Mouse (Mus musculus) layer of hippocampus, adult 9-10 months (tissue): ENCODE results near the gene Plcb1.
A peak's percentile ranks its signal among the peaks of the same experiment; 100 is the strongest.

Experiments used
- DNase-seq: peaks from one replicate; pipeline ENCODE4 v3.0.0; 2022; ENCODE audit warnings: low spot score

Gene Plcb1

GRCm38 (mm10) chr2:134838185-134838584, 52.3 kb downstream of the Plcb1 start:
- no peak for DNase-seq

- no peak for DNase-seq
These were observed 53.0 kb downstream of the Plcb1 start for GRCm38 (mm10) chr2:134838888-134839287.

DNA sequence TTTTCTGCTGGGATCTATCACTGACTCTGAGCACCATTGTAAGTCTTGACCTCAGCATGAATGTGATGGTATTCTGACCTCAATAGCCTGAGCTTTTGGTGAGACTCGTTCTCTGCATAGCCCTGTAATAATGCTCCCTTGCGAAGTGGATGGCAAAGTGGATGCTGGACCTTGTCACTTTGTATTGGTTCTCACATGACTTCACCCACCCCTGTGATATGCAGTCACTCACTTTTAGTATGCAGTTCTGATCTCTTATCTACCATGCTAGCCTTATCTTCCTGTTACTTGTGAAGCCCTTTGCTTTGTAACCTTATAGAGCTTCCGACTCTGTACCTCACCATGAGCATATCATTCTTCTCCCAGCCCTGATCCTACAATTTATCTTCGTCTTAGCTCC, 57.0 kb downstream of the Plcb1 start:
- DNase-seq, result no peak

- no peak for DNase-seq
These were observed 58.7 kb downstream of the Plcb1 start for GRCm38 (mm10) chr2:134844391-134845238.

- no peak for DNase-seq
These were observed 59.4 kb downstream of the Plcb1 start for GRCm38 (mm10) chr2:134845239-134845738.

DNA sequence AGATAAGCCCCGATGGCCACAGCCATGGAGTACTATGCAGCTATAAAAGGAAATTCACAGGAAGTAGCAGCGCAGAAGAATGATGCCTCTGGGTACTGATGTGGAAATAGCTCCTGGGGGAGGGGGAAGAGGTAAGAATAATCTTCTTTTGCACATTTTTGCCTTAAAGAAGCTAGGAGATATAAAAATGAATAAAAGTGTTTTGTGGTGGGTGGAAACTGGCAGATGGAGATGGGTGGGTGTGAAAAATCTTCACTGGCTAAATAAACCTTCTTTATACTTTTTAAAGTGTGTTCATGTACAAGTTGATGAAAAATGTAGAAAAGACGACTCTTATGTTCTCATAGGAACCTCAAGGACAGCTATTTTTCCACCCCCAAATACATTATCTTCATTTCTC, 60.7 kb downstream of the Plcb1 start:
- DNase-seq, result peak; percentile 24

DNA sequence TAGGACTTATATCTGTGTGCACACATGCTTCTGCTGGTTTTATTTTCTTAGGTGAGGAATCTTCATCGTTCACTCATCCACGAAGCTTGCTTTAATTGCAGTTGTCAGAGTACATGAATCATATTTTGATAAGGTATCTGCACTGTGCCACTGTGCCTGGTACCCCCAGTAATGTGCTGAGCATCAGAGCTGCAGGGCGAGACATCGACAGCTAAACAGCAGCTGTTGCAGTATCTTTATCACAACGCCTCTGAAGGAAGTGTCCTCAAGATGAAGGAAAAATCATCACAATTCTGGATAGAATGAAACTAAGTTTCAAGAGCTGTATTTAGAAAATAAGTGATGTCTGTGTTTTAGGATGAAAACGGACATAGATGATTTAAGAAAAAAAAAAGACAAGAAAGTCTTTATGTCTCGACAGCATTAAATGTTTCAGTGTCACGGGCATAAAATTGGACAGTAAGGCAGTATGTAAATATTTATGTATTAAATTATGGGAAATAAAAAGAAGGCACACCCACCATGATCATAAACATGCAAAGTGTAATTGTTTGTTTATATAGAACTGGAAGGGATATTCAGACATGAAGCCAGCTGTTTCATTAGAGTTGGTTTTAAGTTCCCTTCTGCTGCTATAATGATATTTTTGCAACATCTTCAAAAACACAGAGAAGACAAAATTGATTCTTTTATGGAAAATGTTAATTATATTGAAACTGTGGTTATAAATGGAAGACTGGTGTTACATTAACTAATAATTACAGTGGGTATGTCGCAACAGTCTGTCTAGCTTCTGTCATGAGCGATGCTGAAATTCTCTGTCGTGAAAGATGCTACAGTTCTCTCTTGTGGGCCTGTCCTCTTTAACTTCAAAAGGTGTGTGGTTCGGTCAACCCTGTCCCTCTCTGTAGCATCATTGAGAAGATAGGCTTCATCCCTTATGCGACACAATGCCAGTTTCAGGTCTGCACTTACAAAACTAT, 65.6 kb downstream of the Plcb1 start:
- DNase-seq, result no peak

DNA sequence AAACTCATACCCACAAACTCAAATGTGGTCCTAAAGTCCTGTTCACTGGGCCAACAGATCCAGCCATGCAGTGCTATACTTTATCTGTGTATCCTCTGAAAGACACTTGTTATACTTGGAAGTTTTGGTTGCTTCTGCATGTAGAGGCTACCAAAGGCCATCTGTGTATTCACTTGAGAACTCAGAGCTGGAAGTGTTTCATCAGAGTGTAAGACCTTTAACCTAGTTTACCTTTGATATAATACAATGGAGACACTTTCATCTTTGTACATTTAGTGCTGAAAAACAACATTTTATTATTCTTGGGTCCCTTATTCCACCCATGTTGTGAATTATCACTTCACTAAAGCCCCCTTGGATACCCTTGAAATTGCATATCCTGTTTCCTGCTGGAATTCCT, 70.4 kb downstream of the Plcb1 start:
- no peak for DNase-seq

GRCm38 (mm10) chr2:134856691-134857090, 70.8 kb downstream of the Plcb1 start:
- no peak for DNase-seq

- no peak for DNase-seq
These were observed 79.2 kb downstream of the Plcb1 start for GRCm38 (mm10) chr2:134864985-134865645.

GRCm38 (mm10) chr2:134867381-134867780, 81.5 kb downstream of the Plcb1 start:
- DNase-seq, result no peak

DNA sequence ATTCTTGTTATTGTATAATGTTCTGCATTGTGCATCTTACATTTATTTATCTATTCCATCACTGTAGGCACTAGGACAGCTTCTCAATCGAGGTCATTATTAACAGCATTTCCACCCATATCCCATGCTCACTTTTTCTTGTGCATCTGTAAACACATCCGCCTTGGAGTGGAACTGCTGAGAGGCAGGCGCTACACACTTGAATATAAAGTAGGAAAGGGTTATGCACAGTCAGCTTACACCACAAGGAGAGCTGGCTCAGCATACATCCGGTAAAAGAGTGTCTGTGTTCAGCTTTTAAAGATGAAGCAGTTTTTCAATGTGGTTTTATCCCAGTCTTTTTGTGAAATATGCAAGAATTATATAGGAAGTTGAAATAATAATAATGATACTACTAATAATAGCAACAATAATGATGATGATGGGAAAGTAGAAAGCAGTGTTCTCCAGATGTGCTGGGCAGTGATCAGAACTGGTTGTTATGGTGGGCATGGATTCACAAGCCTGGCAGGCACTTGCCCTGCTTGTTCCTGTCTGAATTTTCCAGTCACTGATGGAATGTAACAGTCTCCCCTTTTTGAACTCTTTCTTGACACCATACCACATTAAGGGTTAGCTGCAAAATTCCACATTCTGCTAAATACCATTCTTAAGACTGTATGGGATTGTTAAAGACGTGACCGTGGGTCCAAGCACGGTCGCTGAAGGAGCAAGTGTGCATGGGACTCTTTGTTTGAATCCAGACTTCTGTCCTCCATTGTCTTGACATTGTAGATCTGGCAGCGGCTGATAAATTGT, 86.0 kb downstream of the Plcb1 start:
- no peak for DNase-seq

DNA sequence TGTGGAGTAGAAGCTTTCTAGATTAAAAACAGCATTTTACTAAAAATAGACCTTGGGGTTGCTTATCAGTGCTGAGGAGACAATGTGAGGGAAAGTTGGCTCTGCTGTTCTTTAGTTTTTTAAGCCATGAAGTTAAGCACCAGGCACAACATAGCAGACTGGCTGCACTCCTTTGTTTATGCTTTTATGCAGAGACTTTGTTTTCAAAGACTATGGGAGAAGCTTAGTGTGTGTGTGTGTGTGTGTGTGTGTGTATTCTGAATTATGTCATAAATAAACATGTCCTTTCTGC, 86.6 kb downstream of the Plcb1 start:
- no peak for DNase-seq

DNA sequence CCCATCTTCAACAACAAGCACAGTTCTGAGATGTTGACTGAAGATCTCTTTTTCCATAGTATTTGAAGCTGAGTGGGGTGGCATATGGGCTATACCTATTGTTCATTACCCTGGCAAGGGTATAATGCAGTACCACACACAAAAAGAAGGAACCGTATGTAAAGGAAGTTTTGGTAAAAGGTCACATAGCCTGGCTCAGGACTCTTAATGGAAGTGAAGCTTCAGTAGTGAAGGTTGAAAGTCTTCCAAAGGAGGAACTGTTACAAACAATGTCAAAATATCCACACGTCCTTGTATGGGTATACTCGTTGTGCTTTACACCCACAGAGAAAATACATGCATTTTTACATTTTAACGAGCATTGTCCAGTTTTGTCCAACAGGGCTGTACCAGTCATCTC, 91.3 kb downstream of the Plcb1 start:
- no peak for DNase-seq

DNA sequence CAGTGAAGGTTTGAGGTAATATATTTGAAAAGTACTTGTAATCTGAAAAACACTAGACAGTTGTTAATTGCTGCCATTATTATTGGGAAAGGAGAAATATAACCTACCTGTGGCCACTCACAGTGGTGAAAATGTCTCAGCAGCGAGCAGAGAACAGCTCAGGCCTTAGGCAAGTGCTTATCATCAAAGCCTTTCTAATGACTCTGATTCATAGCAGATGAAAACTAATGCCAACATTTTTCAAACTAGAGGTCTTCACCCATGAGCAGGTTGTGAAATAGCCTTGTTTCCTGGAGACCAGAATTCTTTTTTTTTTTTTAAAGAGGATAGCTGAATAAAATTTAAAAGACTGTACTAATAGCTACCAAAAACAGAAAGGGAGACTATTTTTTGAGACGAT, 105.3 kb downstream of the Plcb1 start:
- DNase-seq, result no peak

GRCm38 (mm10) chr2:134894776-134895175, 108.9 kb downstream of the Plcb1 start:
- no peak for DNase-seq

DNA sequence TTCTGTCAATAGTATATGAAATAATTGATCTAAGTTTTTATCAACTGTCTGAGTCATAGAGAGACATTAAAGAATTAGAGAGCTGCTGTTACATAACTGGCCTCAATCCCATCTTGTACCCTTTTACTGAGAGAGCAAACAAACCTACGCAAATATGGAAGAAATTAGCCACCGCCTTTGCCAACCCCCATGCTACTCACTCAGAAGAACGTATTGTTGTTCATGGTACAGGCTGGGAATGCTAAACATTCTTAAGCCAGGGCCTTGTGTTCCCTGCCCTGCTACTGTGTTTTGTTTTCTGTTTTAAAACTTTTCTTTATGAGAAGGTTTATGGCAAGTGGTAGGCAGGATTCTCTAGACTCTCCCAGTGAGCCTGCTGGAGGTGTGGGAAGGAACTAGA, 110.3 kb downstream of the Plcb1 start:
- DNase-seq, result no peak

DNA sequence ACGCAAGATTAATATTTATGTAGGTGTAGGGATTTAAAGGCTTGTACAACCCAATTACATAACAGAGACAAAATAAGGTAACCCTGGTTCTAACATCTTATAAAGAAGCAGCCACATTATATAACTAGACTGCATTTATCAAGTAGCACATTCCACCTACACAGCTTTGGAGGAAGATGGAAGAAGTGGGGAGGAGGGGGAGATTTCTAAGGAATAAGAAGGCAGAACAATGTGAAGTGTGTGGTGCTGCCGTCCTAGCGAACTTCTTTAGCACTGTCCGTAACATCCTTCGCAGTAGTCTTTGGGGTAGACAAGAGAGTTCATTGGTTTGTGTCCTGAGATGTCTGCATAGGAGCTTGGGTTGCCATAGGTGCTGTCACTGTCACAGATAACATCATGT, 111.2 kb downstream of the Plcb1 start:
- DNase-seq, result no peak

- DNase-seq, result no peak
These were observed 115.7 kb downstream of the Plcb1 start for GRCm38 (mm10) chr2:134901521-134901920.

GRCm38 (mm10) chr2:134910882-134911281, 125.0 kb downstream of the Plcb1 start:
- DNase-seq, result peak; percentile 42

DNA sequence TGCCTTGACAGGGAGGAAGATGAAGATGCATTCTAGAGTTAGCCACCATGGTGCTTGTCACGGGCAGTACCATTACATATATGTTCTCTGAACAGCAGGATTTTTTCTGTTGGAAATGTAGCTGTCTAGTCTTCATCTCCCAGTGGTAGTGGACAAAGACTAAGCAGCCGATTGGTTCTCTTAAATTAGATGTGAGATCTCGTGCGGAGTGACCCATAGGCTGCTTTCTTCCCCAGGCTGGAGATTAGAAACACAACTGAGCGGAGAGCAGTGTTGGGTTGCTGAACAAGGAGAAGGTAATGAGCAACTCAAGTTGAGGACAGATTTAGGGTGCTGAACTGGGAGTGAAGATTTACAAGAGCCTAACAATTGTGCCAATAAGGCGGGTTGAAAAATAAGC, 125.5 kb downstream of the Plcb1 start:
- no peak for DNase-seq

GRCm38 (mm10) chr2:134912616-134913015, 126.7 kb downstream of the Plcb1 start:
- DNase-seq, result no peak
